Mouse (Mus musculus) cerebellum, adult 9-10 months (tissue): Measurements from ENCODE around the gene Camsap1.

Source experiments
- DNase-seq: peaks from one replicate; pipeline ENCODE4 v3.0.0; 2022

Camsap1 gene

DNA sequence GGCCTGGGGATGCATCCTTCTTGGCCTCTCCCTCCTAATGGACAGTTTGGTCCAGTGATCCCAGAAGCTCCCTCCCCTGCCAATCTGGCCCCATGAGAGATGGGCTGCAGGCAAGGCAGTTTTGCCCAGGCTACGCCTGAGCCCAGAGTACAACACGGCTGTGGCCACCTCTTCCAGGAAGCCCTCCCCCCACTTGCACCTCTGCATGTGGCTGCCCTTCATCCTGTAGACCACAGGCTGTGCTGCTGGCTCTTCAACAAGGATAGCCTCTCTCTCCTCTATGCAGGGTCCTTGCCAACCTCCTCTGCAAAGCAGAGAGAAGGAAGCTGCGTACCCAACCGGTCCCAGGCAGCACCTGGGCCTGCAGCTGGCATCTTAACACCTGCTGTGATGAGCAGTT lies 104.0 kb downstream of the Camsap1 start:
- no peak for DNase-seq

- peak; percentile 86 for DNase-seq
Observed at GRCm38 (mm10) chr2:25878516-25878915, 104.6 kb downstream of the Camsap1 start.

- DNase-seq: peak; percentile 86
Observed at GRCm38 (mm10) chr2:25877736-25878268, 105.3 kb downstream of the Camsap1 start.

DNA sequence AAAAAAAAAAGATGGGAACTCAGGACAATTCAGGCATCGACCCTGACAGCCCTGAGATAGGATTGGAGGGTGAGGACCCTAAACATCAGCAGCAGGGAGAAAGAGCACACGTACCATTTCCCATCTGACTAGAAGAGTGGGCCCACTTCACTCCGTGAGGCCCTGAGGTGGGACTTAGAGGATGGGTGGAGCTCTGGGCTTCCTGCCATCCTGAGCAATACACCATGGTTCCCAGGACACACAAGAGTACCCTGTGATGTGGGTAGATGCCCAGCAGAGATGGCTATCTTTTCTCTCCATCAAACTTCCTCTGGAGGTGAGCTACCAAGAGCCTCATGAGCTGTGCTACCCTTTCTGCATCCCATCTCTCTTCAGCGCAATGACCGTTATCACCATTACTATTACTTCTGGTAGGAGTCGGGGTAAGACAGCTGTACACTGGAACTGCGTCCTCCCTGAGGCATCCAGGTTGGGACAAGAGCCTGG lies 105.8 kb downstream of the Camsap1 start:
- no peak for DNase-seq
